Mouse (Mus musculus) lung, postnatal 0 days (tissue): Measurements from ENCODE around the gene Vps35l. TPM values are rescaled to one million over a fixed set of nuclear protein-coding genes. Genes with fewer than 3 reads are reported as not detected.

Source experiments
- ATAC-seq: fragments of 200-750 bp; cut with Nextera tagmentation; 2 replicates; pipeline ENCODE4 v1.8.0; 2017; ENCODE audit warnings: moderate library complexity
- DNase-seq: peaks from one replicate; pipeline ENCODE4 v3.0.0-alpha.2; 2016; ENCODE audit warnings: low spot score
- H3K27ac ChIP-seq: fragments of 300-500 bp; sonication (generic); 2 replicates; pipeline ENCODE4 v1.5.1; 2014; ENCODE audit warnings: antibody characterized with exemption, mild to moderate bottlenecking, low read length, mixed read lengths
- H3K27me3 ChIP-seq: fragments of 300-500 bp; sonication (generic); replicated peaks from 2 replicates; pipeline ENCODE4 v1.6.1; 2014; ENCODE audit warnings: low read length, mixed read lengths; ENCODE audit not compliant: insufficient read depth
- H3K36me3 ChIP-seq: fragments of 300-500 bp; sonication (generic); 2 replicates; pipeline ENCODE4 v1.6.1; 2014; ENCODE audit warnings: low read length, mixed read lengths; ENCODE audit not compliant: insufficient read depth
- H3K4me1 ChIP-seq: fragments of 300-500 bp; sonication (generic); 2 replicates; pipeline ENCODE4 v1.6.1; 2014; ENCODE audit warnings: antibody characterized with exemption, low read depth, low read length, mixed read lengths; ENCODE audit not compliant: insufficient read depth
- H3K4me2 ChIP-seq: fragments of 300-500 bp; sonication (generic); replicated peaks from 2 replicates; pipeline ENCODE4 v1.6.1; 2014; ENCODE audit warnings: low read depth, mild to moderate bottlenecking, low read length, moderate library complexity, mixed read lengths
- H3K4me3 ChIP-seq: fragments of 300-500 bp; sonication (generic); 2 replicates; pipeline ENCODE4 v1.5.1; 2014; ENCODE audit warnings: low read depth, low read length
- H3K9ac ChIP-seq: fragments of 300-500 bp; sonication (generic); replicated peaks from 2 replicates; pipeline ENCODE4 v1.6.1; 2014; ENCODE audit warnings: low read depth, mild to moderate bottlenecking
- H3K9me3 ChIP-seq: fragments of 300-500 bp; sonication (generic); 2 replicates; pipeline ENCODE4 v1.6.1; 2016; ENCODE audit warnings: low read length, mixed read lengths
- CTCF ChIP-seq: IDR thresholded peaks from 2 replicates; pipeline ENCODE4 v1.5.1; 2016; ENCODE audit warnings: antibody characterized with exemption, mild to moderate bottlenecking
- EP300 ChIP-seq: IDR thresholded peaks from 2 replicates; pipeline ENCODE4 v1.6.1; 2016; ENCODE audit warnings: antibody characterized with exemption, mild to moderate bottlenecking, control low read depth
- WGBS: fragments of 180-500 bp; shearing (Covaris S2); extraction: QIAGEN DNeasy Blood & Tissue Kit; methylation state at CpG from one replicate; pipeline ENCODE4 v1.1.7; 2014; 5-methylcytosine and 5-hydroxymethylcytosine counted together
- polyA plus RNA-seq: library from polyadenylated mRNA; unstranded; fragments of >200 nt; fragmentation: Nextera tagmentation; extraction: Ambion mirVana; gene quantifications from 2 replicates; pipeline ENCODE4 v1.2.1, GENCODE M21; 2015

Gene Vps35l
- polyA plus RNA-seq, 1 experiment from 2014 or later: 45.0 TPM

GRCm38 (mm10) chr7:118777598-118778394 lies 37.8 kb downstream of the Vps35l start:
- ATAC-seq (peak; percentile 59), DNase-seq (peak; percentile 52)
- Histone ChIP-seq H3K36me3 (peaks cover 10% of the 10 kb centered on the region; the same call in 1 of the 2 replicates), H3K4me1 (no peaks in the 10 kb centered on the region), H3K4me2 (no peak overlapping the region), H3K9me3 (no peaks in the 10 kb centered on the region), H3K27me3 (no peaks in the 10 kb centered on the region), H3K9ac (no peak overlapping the region), H3K4me3 (no peak overlapping the region), H3K27ac (no peak overlapping the region)
- no peak for TF ChIP-seq CTCF
- TF ChIP-seq EP300: 0 out of 2 replicates have a peak, but pooled peaks have one; percentile 33
- WGBS: 67% methylated on average over 10 of the region's 10 CpGs

- H3K9ac ChIP-seq: no peak overlapping the region
- no peak overlapping the region for H3K4me3 ChIP-seq
- TF ChIP-seq CTCF (no peak), EP300 (no peak)
- ATAC-seq: no peak
- peaks cover 13% of the 10 kb centered on the region; the same call in 1 of the 2 replicates for H3K36me3 ChIP-seq
- no peak overlapping the region for H3K4me2 ChIP-seq
- H3K27me3 ChIP-seq: no peaks in the 10 kb centered on the region
- no peak overlapping the region for H3K27ac ChIP-seq
- H3K9me3 ChIP-seq: no peaks in the 10 kb centered on the region
- DNase-seq: no peak
- no peaks in the 10 kb centered on the region for H3K4me1 ChIP-seq
- 69% methylated on average over 6 of the region's 6 CpGs for WGBS
Measured at GRCm38 (mm10) chr7:118778561-118778960, 38.5 kb downstream of the Vps35l start.

- Histone ChIP-seq H3K36me3 (peaks cover 9% of the 10 kb centered on the region; the same call in 1 of the 2 replicates), H3K9ac (no peak overlapping the region), H3K4me1 (no peaks in the 10 kb centered on the region), H3K9me3 (no peaks in the 10 kb centered on the region), H3K4me3 (no peak overlapping the region), H3K4me2 (no peak overlapping the region), H3K27me3 (no peaks in the 10 kb centered on the region), H3K27ac (no peak overlapping the region)
- no peak for ATAC-seq
- TF ChIP-seq CTCF: no peak
- TF ChIP-seq EP300: no peak
- no peak for DNase-seq
- WGBS: 85% methylated on average over 11 of the region's 11 CpGs
Measured at GRCm38 (mm10) chr7:118783305-118784001, 43.4 kb downstream of the Vps35l start.

- no peak overlapping the region for H3K4me3 ChIP-seq
- no peaks in the 10 kb centered on the region for H3K4me1 ChIP-seq
- no peaks in the 10 kb centered on the region for H3K9me3 ChIP-seq
- peaks cover 9% of the 10 kb centered on the region; the same call in 1 of the 2 replicates for H3K36me3 ChIP-seq
- no peak overlapping the region for H3K9ac ChIP-seq
- no peak for DNase-seq
- no peak for ATAC-seq
- WGBS: 82% methylated on average over 6 of the region's 6 CpGs
- no peak overlapping the region for H3K4me2 ChIP-seq
- TF ChIP-seq CTCF: no peak
- TF ChIP-seq EP300: no peak
- H3K27ac ChIP-seq: no peak overlapping the region
- no peaks in the 10 kb centered on the region for H3K27me3 ChIP-seq
Measured at GRCm38 (mm10) chr7:118786091-118786490, 46.1 kb downstream of the Vps35l start.

- 96% methylated on average over 5 of the region's 5 CpGs for WGBS
- H3K27ac ChIP-seq: no peak overlapping the region
- H3K4me1 ChIP-seq: no peaks in the 10 kb centered on the region
- TF ChIP-seq CTCF (no peak), EP300 (no peak)
- peaks cover 9% of the 10 kb centered on the region; the same call in 1 of the 2 replicates for H3K36me3 ChIP-seq
- ATAC-seq: no peak
- no peaks in the 10 kb centered on the region for H3K27me3 ChIP-seq
- no peaks in the 10 kb centered on the region for H3K9me3 ChIP-seq
- no peak overlapping the region for H3K9ac ChIP-seq
- no peak overlapping the region for H3K4me2 ChIP-seq
- no peak for DNase-seq
- no peak overlapping the region for H3K4me3 ChIP-seq
Measured at GRCm38 (mm10) chr7:118787326-118787725, 47.3 kb downstream of the Vps35l start.

GRCm38 (mm10) chr7:118788481-118788880 lies 48.5 kb downstream of the Vps35l start:
- H3K4me2 ChIP-seq: no peak overlapping the region
- no peak overlapping the region for H3K9ac ChIP-seq
- ATAC-seq (no peak), DNase-seq (no peak)
- peaks cover 8% of the 10 kb centered on the region; the same call in 1 of the 2 replicates for H3K36me3 ChIP-seq
- no peaks in the 10 kb centered on the region for H3K27me3 ChIP-seq
- no peaks in the 10 kb centered on the region for H3K4me1 ChIP-seq
- 57% methylated on average over 7 of the region's 7 CpGs for WGBS
- no peaks in the 10 kb centered on the region for H3K9me3 ChIP-seq
- H3K27ac ChIP-seq: no peak overlapping the region
- H3K4me3 ChIP-seq: no peak overlapping the region
- TF ChIP-seq EP300 (no peak), CTCF (peak; percentile 12; the same call in 1 of the 2 replicates)
